Mouse (Mus musculus): ENCODE results near the gene Phrf1. TPM values are rescaled to one million over a fixed set of nuclear protein-coding genes. Genes with fewer than 3 reads are reported as not detected.
"Not testable (repeated sequence)": the region's sequence is repeated elsewhere in the genome, so short reads cannot be mapped to it uniquely, and the experiment has no call there.

Phrf1 gene
- total RNA-seq, 2 experiments from 2014 or later: 53.0 to 60.4 TPM

DNA sequence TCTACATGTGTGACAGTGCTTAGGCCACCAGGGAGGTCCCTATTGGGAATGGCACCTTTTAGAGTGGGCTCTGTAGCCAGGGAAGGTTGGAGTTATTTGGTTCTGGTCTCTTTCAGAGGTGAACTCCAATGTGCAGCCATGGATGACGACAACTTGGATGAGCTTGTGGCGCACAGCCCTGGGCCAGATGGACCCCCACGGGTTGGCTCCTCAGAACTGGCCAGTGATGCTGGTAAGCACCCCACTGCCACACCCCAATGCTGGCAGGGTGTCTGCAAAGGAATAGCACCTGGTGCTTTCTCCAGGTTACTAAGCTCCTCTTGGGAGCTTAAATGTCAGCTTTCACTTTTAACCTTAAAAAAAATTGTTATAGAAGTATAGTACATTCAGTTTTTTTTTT is 2.5 kb downstream of the Phrf1 start:
- no peak for ATAC-seq (replicated peaks; ENCODE audit: poor library complexity)

DNA sequence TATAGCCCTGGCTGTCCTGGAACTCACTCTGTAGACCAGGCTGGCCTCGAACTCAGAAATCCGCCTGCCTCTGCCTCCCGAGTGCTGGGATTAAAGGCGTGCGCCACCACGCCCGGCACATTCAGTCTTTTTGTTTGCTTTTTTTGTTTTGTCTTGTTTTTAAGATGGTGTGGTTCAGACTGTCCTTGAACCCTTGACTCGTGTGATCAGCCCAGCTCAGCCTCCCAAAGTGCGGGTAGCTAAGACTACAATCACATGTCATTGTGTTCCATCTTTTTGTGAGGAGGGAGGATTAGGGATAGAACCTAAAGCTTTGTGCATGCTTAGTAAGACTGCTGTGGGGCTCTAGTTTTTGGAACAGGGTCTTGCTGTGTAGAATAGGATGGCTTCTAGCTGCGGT is 3.0 kb downstream of the Phrf1 start:
- ATAC-seq (replicated peaks; ENCODE audit: poor library complexity): no peak

DNA sequence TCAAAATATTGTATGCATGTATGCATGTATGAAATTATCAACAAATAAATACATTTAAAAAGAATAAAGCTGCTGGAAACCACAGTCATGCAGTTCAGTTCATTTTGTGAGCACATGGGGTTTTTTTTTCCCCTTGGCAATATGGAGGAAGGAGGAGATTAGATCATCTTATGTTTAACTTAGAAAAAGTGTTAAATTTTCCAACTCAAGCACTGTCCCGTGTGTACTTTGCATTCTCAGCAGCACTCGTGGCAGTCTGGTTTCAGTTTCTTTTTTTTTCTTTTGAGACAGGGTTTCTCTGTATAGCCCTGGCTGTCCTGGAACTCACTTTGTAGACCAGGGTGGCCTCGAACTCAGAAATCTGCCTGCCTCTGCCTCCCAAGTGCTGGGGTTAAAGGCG is 21.9 kb downstream of the Phrf1 start:
- not testable (repeated sequence) for ATAC-seq (replicated peaks; ENCODE audit: poor library complexity)

DNA sequence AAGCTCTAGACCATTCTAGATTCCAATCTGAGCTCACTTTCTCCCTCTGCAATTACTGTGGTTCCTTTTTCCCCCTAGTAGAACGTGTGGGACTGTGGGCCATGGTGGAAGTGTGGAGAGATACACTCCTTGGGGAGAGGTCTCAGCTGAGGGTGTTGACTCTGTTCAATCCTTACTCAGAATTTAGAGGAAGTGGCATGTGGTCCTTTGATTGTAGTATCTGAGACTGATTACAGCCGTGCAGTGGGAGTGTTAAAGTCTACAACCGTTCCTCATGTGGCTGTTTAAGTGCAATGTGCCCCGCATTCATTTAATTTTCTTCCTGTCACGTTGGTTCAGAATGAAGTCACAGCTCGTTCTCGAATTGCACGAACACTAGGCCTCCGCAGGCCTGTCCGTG is 27.6 kb downstream of the Phrf1 start:
- ATAC-seq (replicated peaks; ENCODE audit: poor library complexity): no peak

DNA sequence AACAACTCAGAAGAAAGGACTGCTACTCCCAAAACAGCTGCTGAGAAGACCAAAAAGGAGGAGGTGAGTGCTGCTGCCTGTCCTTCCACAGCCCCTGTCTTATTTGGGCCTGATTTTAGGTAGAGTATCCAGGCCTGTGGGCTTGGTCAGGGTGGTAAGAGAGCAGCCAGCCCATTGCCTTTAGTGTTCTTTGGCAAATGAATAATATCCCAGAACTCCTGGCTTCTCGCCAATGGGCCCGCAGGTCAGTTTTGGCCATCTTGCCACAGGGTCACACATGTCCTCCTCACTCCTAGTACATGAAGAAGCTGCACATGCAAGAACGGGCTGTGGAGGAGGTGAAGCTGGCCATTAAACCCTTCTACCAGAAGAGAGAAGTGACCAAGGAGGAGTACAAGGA is 32.9 kb downstream of the Phrf1 start:
- ATAC-seq (replicated peaks; ENCODE audit: poor library complexity): no peak

DNA sequence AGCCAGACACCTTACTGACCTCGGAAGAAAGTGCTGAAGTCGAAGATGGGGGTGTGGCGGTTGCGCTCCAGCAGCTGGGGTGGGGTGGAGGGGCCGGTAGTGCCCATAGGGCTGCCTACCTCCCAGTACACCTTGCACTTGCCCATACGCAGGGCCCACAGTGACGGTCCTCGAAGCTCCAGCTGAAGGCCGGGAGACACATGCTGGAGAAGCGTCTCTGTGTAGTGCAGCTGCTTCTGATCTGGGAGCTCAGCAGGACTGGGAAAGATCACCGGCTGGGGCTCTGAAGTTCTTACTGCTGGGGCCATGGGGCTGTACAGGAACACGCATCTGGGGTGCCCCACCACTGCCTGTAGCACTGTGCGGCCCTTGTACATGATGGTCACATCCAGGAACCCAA is 35.1 kb downstream of the Phrf1 start:
- no peak for ATAC-seq (replicated peaks; ENCODE audit: poor library complexity)

DNA sequence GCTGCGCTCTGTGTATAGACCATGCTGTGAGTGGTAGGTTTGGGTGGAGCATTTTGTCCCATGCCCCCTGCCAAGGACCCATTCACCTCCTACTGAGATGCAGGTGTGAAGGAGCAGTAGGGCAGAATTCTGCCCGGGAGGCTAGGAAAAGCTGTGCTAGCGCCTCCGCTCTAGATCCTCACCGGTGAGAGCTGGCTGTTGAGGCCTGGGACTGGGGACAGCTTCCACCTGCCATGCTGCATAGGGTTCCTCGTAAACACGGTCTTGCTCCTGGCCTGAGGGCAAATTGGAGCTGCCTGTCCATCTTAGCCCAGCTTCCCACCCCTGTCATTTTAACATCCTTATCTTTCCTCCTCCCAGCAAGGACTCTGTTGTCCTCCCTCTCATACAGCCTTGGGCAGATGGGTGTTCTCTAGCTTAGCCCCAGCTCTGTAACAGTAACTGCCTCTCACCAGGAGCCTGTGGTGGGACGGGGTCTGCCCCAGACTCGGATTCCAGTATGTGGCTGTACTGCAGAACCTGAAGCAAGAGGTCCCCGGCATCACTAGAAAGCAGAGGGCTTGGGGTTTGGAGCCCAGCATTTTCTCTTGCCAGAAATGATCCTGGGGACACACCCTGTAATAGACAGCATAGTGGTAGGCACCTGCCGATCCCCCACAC is 35.6 kb downstream of the Phrf1 start:
- no peak for ATAC-seq (replicated peaks; ENCODE audit: poor library complexity)

DNA sequence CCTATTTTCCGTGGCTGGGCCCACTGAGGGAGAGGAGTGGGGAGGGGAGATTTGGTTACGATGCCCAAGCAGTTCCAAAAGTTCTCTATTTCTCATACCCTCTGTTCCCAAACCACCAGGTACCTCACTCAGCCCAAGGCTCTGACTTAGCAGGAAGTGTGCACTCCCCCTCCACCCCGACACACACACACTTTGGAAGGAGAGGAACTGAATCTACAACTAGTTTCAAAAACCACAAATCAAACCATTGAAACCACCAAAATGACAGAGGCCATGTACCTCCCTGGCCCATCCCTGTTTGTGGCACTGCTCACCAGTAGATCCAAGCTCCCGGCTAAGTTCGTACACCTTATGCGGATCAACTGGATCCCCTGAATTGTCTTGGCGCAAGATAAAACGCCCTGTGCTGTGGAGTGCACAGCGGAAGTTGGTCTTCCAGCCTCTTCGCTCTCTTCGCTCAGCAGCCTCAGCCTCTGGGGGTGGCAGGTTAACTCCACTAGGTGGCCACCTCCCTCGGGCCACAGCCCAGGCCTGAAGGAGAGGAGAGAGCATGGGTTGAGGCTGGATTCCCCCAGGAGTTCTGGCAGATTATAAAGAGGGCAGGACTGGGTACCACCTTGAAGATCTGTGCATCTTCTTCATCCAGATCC is 36.3 kb downstream of the Phrf1 start:
- peak; percentile 61 for ATAC-seq (replicated peaks; ENCODE audit: poor library complexity)

DNA sequence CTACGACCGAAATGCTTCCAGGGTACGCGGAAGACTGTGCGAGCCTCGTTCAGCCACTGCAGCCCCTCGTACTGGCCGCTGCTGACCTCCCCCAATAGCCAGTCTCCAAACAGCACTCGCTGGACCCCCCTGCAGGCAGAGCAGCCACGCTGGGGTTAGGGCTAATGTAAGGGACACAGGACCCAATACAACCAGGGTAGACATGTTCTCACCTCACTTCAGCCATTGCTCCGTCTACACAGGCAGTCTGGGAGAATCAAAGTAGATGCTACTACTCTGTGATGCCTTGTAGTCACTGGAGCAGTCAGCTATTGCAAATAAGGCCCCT is 36.8 kb downstream of the Phrf1 start:
- ATAC-seq (replicated peaks; ENCODE audit: poor library complexity): no peak

DNA sequence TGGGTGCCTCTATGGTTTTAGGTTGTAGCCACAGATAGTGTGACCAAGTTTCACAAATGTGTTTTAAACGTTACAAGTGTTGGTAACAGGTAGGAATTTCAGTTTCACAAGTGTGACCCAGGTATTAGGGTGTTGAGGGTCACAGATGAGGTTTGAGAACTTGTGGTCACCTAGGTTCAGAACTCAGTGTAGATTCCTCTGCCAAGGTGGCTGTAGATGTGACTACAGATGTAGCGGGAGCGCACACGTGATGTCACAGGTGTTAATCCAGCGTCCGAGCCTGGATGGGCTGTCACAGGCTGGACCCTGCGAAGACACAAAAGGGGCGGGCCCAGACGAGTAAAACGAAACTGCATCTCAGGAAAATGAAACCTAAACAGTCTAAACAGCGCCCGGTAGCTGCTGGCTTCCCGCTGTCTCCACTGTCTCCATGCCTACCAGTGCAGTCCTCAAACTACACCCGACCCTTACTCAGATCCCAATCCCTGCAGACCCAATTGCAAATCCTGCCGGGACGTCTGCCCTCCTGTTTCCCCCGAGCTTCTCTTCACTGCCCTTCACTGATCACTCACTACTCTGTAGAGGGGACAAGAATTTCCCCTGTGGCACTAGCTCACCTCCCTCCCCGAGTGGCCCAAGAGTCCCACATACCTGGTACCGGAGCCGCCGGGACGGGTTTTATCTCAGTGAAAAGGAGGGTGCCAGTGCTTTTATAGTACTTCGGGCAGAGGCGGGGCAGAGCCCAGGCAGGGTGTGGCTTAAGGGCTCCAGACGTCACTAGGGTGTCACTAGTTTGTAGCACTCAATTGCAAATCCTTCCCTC is 37.4 kb downstream of the Phrf1 start, which contains the start of gene Irf7:
Gene Irf7 (minus strand): TSS at position 743 of the 823 bp plus-strand sequence.
- peak; percentile 63 for ATAC-seq (replicated peaks; ENCODE audit: poor library complexity)

DNA sequence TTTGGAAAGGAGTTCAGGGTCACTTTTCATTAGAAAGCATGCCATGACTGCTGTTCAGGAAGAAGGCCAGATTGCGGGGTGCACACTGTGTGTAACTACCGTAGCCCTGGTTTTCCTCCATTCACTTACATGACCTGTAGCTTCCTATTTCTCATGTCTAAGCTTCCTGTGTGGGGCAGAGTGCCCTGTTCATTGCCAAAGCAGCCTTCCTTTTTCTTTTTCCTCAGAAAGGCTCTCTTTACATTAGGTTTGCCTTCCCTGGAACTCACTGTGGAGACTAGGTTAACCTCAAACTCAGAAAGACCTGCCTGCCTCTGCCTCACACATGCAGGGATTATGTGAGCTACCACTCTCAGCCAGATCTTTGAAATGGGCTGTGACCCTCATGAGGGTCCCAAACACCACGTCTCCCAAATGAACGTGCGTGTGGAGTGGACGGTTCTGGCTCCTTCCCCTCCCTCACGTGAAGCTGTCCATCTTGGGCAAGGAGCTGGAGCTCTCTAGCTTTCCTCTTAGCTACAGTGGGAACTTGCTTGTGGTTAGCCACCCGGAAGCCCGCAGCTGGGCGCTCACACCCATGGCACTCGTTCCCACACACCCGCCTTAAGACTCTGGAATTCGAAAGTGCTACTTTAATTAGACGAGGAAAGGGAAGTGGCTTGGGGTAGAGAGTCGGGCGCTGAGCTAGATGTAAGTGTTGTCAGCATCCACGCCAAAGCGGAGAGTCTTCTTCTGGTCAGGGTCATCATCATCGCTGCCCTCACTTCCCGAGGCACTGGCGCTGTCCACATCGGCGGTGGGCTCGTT is 40.1 kb downstream of the Phrf1 start:
- ATAC-seq (replicated peaks; ENCODE audit: poor library complexity): peak; percentile 35

DNA sequence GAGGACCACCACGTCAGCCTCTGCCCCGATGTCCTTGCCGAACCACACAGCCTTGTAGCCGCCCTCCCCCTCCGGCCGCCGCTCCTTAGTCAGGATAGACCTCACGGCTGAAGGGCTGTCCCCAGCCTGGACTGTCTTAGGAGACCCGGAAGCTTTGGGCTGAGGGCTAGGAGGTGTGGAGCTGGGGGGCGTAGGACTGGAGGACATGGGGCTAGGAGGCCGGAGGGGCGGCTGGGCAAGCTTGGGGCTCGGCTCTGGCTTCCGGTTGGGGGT is 40.6 kb downstream of the Phrf1 start:
- no peak for ATAC-seq (replicated peaks; ENCODE audit: poor library complexity)

DNA sequence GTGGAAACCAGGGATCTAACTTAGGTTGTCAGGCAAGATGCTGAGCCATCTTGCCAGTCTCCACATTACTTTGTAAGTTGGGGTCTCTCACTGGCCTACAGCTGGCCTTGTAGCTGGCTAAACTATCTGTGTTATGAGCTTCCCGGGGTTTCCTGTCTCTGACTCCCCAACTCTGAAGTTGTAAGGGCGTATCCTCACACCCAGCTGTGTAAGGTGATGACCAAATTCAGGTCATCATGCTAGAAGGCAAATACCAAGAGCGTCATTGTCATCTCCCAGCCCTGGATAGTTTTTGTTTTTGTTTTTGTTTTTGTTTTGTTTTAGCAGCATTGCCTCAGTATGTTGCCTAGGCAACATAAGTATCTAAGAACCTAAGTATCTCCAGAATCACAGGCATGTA is 42.0 kb downstream of the Phrf1 start:
- ATAC-seq (replicated peaks; ENCODE audit: poor library complexity): no peak

DNA sequence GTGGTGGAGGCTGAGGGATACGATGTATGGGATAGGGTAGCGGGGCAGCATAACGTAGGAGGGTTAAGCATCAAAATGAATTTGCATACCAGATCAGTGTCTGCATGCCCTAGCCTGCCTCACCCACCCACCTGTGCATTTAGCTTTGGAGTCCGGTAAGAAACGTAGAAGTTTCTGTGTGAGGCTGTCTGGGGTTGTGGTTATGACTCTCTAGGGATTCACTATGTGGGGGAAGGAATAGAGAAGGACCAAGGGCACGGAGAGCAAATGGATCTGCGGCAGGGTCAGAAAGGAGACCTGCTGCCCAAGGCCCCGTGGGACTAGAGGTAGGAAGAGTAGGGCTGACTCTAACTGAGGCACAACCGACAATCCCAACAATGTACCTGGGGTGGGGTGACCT is 46.8 kb downstream of the Phrf1 start:
- no peak for ATAC-seq (replicated peaks; ENCODE audit: poor library complexity)

DNA sequence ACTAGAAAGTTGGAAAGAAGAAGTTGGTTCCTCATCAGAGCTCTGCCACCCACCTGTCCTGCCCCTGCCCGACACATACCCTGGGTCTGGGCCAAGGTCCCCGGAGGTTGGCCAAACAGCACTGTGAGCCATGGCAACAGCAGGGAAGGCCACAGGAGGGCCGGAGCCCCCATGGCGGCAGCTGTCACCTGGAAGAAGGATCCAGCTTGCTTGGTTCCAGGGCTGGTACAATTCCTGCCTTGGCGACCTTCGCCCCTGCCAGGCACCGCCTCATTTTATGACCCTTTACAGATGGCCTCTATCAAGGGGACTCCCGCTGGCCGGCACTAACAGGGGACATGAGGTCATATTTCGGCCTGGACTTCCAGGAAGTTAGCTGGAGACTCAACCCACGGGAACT is 48.0 kb downstream of the Phrf1 start, which contains the start of gene Cdhr5:
Gene Cdhr5 (minus strand): TSS at position 241 of the 400 bp plus-strand sequence.
- ATAC-seq (replicated peaks; ENCODE audit: poor library complexity): no peak

DNA sequence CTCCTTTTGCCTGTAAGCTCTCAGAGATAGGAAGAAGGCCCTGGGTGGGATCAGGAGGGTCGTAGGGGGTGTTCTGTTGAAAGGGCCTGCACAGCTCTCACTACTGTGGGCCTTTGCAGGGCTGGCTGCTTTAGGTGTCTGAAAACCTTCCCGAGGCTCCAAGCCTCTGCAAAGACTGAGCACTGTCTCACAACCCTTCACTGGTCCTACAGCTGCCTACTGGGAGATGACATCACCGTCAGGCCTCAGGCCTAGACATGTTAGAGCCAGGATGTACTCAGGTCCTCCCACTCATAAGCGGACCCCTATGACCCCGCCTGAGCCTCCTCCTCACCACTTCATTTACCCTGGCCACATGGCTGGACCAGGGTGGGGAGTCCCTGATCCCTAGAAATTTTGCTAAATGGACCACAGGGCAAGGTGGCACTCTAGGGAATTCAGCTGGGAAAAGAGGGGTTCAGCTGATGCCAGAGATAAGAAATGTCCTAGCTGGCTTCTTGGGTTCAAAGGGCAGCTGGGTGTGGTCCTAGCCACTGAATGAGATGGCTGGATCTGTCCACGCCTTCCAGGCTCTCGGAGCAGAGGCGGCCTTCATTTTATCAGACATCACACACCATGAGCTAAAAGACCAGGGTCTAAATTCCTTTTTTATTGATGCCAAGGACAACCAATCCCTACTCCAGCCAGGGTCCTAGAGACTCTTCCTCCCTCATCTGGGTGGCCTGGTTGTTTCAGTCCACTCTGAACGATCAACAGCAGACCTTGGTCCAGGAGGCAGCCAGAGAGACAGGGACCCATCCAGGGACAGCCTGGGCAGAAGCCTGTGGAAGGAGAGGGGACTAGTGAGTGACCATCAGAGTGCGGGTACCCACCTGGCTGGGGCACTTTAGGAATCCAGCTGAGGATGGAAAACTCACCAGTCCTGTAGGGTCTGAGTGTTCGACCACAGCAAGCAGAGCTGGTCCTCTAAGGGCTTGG is 49.4 kb downstream of the Phrf1 start:
- ATAC-seq (replicated peaks; ENCODE audit: poor library complexity): no peak

DNA sequence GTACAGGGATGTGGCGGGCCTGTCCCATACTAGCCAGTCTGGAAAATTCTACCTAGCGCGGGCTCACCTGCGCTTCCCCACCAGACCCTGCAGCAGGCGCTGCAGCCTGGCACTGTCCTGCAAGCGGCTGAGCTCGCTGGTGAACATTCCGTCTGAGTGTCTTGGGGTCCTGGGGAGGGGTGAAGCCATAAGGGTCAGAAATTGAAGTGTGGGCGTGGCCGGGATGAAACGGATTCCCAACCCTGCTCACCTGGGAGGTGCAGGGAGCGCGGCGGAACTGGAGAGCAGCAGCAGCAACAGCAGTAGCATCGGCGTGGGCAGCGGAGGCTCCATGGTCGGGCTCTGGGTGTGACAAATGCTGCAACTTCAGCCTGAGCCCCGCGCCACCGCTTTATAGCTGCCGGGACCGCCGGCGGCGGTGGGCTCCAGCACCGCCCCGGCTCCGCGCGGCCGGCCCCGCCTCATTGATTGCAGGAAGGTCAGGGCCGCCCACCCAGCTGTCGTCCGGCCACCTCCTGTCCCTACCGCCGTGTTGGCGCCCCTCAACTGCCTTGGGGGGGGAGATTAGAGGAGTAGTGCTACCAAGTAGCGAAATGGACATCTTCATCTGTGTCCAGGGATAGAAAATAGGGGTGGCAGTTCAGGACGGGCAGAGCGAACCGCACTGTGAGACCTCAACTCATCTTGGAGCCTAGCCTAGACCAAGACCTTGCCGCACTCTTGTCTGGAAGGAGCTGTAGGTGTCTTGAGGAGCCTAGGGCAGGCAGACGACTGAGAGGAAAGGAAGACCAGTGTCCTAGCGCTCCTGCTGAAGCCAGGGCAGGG is 50.4 kb downstream of the Phrf1 start, which contains the start of gene Sct:
Gene Sct (minus strand): TSS at position 368 of the 825 bp plus-strand sequence.
- ATAC-seq (replicated peaks; ENCODE audit: poor library complexity): peak; percentile 61

DNA sequence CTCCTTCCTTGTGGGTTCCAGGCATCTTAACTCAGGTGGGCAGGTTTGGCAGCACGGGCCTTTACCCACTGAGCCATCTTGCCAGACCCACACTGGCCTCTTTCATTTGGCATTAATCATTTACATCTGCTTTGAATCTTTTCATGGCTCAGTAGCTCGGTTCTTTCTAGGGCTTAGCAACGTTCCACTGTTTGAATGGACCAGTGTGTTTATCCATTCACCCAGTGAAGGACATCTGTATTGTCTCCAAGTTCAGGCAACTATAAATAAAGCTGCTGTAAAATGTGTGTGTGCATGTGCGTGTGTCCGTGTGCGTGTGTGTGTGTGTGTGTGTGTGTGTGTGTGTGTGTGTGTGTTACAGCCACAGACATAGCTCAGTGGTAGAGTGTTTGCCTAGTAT is 52.9 kb downstream of the Phrf1 start:
- no peak for ATAC-seq (replicated peaks; ENCODE audit: poor library complexity)

DNA sequence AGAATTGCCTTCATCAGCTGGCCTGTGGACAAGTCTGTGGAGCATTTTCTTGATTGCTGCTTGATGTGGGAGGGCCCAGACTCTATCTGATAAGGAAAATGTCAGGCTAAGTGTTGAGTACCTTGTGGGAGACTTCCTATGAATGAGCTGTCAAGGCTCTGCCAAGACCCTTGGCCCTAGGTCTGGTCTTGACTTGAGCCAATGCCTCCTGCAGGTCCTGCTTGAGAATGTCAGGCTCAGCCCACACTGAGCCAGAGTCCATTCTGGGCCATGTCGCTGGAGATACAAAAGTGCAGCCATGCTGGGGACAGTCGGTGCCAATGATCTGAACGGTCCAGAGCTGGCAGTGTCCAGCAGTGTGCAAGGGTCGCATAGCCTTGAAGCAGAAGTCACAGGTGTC is 54.2 kb downstream of the Phrf1 start:
- ATAC-seq (replicated peaks; ENCODE audit: poor library complexity): no peak

All from megakaryocyte progenitor cell, adult 5-6 weeks (primary cell).